Mouse (Mus musculus) hindbrain, embryonic 12.5 days (tissue): ENCODE results near the gene Mef2c. TPM values are rescaled to one million over a fixed set of nuclear protein-coding genes. Genes with fewer than 3 reads are reported as not detected.

Source experiments
- ATAC-seq: fragments of 200-750 bp; cut with Nextera tagmentation; 2 replicates; pipeline ENCODE4 v1.8.0; 2017; ENCODE audit warnings: moderate TSS enrichment; ENCODE audit not compliant: low FRiP score
- H3K27ac ChIP-seq: fragments of 300-500 bp; sonication (generic); 2 replicates; pipeline ENCODE4 v1.5.1; 2016; ENCODE audit warnings: mild to moderate bottlenecking
- H3K27me3 ChIP-seq: fragments of 300-500 bp; sonication (generic); 2 replicates; pipeline ENCODE4 v1.6.1; 2016; ENCODE audit warnings: mild to moderate bottlenecking
- H3K36me3 ChIP-seq: fragments of 300-500 bp; sonication (generic); 2 replicates; pipeline ENCODE4 v1.6.1; 2016; ENCODE audit warnings: mild to moderate bottlenecking
- H3K4me1 ChIP-seq: fragments of 300-500 bp; sonication (generic); 2 replicates; pipeline ENCODE4 v1.6.1; 2016
- H3K4me2 ChIP-seq: fragments of 300-500 bp; sonication (generic); replicated peaks from 2 replicates; pipeline ENCODE4 v1.6.1; 2016; ENCODE audit warnings: mild to moderate bottlenecking
- H3K4me3 ChIP-seq: fragments of 300-500 bp; sonication (generic); 2 replicates; pipeline ENCODE4 v1.5.1; 2016; ENCODE audit warnings: mild to moderate bottlenecking
- H3K9ac ChIP-seq: fragments of 300-500 bp; sonication (generic); 2 replicates; pipeline ENCODE4 v1.6.1; 2016; ENCODE audit warnings: mild to moderate bottlenecking, moderate library complexity
- H3K9me3 ChIP-seq: fragments of 300-500 bp; sonication (generic); replicated peaks from 2 replicates; pipeline ENCODE4 v1.6.1; 2016; ENCODE audit warnings: mild to moderate bottlenecking
- WGBS: fragments of 180-500 bp; shearing (Covaris S2); methylation state at CpG from one replicate; pipeline ENCODE4 v1.1.7; 2016; 5-methylcytosine and 5-hydroxymethylcytosine counted together
- polyA plus RNA-seq: library from polyadenylated mRNA; unstranded; fragments of >200 nt; fragmentation: Nextera tagmentation; extraction: Ambion mirVana; gene quantifications from 2 replicates; pipeline ENCODE4 v1.2.1, GENCODE M21; 2016

Gene Mef2c
- polyA plus RNA-seq, 1 experiment from 2014 or later: 28.9 TPM

- no peak overlapping the region for H3K4me3 ChIP-seq
Observed at GRCm38 (mm10) chr13:83526066-83526465, 22.2 kb downstream of the Mef2c start.

DNA sequence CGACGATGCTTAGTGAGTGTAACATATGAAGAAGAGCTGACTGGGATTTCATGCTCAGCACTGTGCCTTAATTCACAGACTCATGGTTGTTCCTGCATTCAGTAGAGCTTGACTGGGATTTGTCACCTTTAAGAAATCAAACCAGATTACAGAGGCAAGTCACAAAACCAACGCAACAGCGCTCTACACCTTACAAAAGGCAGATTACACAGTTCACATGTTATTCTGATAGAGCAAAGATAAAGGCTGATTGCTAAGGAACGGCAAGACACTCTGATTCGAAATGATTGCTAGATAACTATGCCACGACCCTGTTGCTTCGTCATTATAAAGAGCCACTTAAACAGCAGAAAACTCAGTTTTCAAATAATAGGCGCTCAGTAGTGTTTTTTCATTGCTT lies 24.1 kb downstream of the Mef2c start:
- Histone ChIP-seq H3K27me3 (0 out of 2 replicates have a peak, but pooled peaks cover 4% of the 10 kb centered on the region), H3K9ac (no peak overlapping the region), H3K9me3 (no peaks in the 10 kb centered on the region), H3K4me3 (no peak overlapping the region), H3K4me2 (no peak overlapping the region), H3K27ac (no peak overlapping the region), H3K4me1 (no peaks in the 10 kb centered on the region), H3K36me3 (no peaks in the 10 kb centered on the region)
- ATAC-seq: no peak
- WGBS: 66% methylated on average over 9 of the region's 9 CpGs

More at GRCm38 (mm10) chr13:83526066-83526465, 22.2 kb downstream of the Mef2c start:
- H3K36me3 ChIP-seq: no peaks in the 10 kb centered on the region
- H3K4me1 ChIP-seq: no peaks in the 10 kb centered on the region
- H3K9ac ChIP-seq: no peak overlapping the region
- no peaks in the 10 kb centered on the region for H3K9me3 ChIP-seq
- WGBS: 52% methylated on average over 6 of the region's 6 CpGs
- ATAC-seq: no peak
- no peak overlapping the region for H3K27ac ChIP-seq
- peaks cover 9% of the 10 kb centered on the region; the same call in 1 of the 2 replicates for H3K27me3 ChIP-seq
- 0 out of 2 replicates have a peak overlapping the region, but pooled peaks have one; percentile 4 for H3K4me2 ChIP-seq

GRCm38 (mm10) chr13:83529729-83530314 lies 26.0 kb downstream of the Mef2c start:
- WGBS: 82% methylated on average over 8 of the region's 8 CpGs
- H3K4me1 ChIP-seq: no peaks in the 10 kb centered on the region
- no peak for ATAC-seq

DNA sequence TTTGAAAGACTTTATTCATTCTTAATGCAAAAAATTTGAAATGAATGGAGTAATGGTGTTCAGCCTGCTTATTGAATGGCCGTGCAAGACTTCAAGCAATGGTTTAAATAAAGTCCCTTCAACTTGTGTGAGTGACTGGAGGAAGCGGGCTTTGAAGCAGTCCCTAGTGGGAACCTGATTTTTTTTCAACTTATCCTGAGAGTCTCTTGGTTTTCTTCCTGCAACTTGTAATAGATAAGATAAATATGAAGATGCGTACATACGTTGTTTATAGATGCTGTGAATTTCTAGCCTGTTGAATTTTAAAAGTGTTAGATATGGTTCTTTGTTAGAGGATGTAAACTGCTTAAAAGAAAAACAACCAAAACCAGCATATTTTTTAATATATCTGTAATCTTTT lies 27.1 kb downstream of the Mef2c start:
- Histone ChIP-seq H3K4me2 (no peak overlapping the region), H3K27me3 (no peaks in the 10 kb centered on the region), H3K4me1 (no peaks in the 10 kb centered on the region), H3K9me3 (no peaks in the 10 kb centered on the region), H3K36me3 (no peaks in the 10 kb centered on the region), H3K27ac (no peak overlapping the region), H3K9ac (no peak overlapping the region), H3K4me3 (no peak overlapping the region)
- no peak for ATAC-seq
- WGBS: 82% methylated on average over 4 of the region's 4 CpGs

More at GRCm38 (mm10) chr13:83529729-83530314, 26.0 kb downstream of the Mef2c start:
- H3K4me2 ChIP-seq: no peak overlapping the region
- no peak overlapping the region for H3K9ac ChIP-seq
- H3K27ac ChIP-seq: no peak overlapping the region
- no peaks in the 10 kb centered on the region for H3K9me3 ChIP-seq
- 0 out of 2 replicates have a peak, but pooled peaks cover 4% of the 10 kb centered on the region for H3K27me3 ChIP-seq
- H3K36me3 ChIP-seq: no peaks in the 10 kb centered on the region
- H3K4me3 ChIP-seq: no peak overlapping the region

DNA sequence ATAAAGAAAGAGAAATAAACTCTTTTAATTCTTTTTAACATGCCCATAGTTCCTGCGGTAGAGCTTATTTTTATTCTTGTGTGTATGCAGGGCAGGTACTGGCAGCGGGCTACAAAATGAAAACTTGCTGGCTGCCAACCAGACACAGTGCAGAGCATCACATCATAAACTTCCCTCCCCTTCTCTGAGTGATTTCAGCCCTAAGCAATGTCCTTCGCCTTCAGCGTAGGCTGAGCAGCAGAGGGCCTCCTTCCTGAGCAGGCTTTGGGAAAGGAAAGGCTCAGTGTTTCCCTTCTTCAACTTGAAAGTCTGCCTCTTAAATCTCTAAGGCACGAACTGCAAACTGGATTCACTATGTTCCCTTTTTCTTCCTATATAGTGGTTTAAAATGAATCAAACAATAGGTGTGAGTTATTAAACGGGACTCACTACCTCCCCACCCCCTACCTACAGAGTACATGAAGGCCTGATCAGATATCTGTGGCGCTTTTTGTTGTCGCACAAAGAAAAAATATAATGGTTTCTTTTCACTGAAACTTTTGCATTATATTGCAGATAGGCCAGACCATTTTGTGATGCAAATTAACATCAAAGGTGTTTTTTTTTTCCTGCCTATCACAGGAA lies 28.2 kb downstream of the Mef2c start:
- no peaks in the 10 kb centered on the region for H3K36me3 ChIP-seq
- H3K27me3 ChIP-seq: no peaks in the 10 kb centered on the region
- WGBS: 57% methylated on average over 8 of the region's 8 CpGs
- H3K27ac ChIP-seq: no peak overlapping the region
- ATAC-seq: no peak
- no peak overlapping the region for H3K4me3 ChIP-seq
- H3K4me2 ChIP-seq: no peak overlapping the region
- no peak overlapping the region for H3K9ac ChIP-seq
- H3K9me3 ChIP-seq: no peaks in the 10 kb centered on the region
- no peaks in the 10 kb centered on the region for H3K4me1 ChIP-seq

GRCm38 (mm10) chr13:83536361-83536760 lies 32.5 kb downstream of the Mef2c start:
- no peak overlapping the region for H3K4me3 ChIP-seq
- H3K36me3 ChIP-seq: no peaks in the 10 kb centered on the region
- no peaks in the 10 kb centered on the region for H3K27me3 ChIP-seq
- whole genome bisulfite sequencing: 90% methylated on average over 3 of the region's 3 CpGs
- H3K4me2 ChIP-seq: no peak overlapping the region
- no peak overlapping the region for H3K27ac ChIP-seq
- no peak for ATAC-seq
- no peak overlapping the region for H3K9ac ChIP-seq
- H3K4me1 ChIP-seq: no peaks in the 10 kb centered on the region
- H3K9me3 ChIP-seq: no peaks in the 10 kb centered on the region

- Histone ChIP-seq H3K4me3 (no peak overlapping the region), H3K27me3 (no peaks in the 10 kb centered on the region), H3K9ac (no peak overlapping the region), H3K27ac (no peak overlapping the region), H3K4me2 (no peak overlapping the region), H3K36me3 (no peaks in the 10 kb centered on the region), H3K9me3 (no peaks in the 10 kb centered on the region), H3K4me1 (no peaks in the 10 kb centered on the region)
- ATAC-seq: no peak
- WGBS: 70% methylated on average over 5 of the region's 5 CpGs
Observed at GRCm38 (mm10) chr13:83537163-83537562, 33.3 kb downstream of the Mef2c start.

- H3K27ac ChIP-seq: no peak overlapping the region
- H3K36me3 ChIP-seq: no peaks in the 10 kb centered on the region
- no peaks in the 10 kb centered on the region for H3K9me3 ChIP-seq
- no peak overlapping the region for H3K4me2 ChIP-seq
- no peaks in the 10 kb centered on the region for H3K4me1 ChIP-seq
- H3K27me3 ChIP-seq: no peaks in the 10 kb centered on the region
- no peak overlapping the region for H3K4me3 ChIP-seq
- H3K9ac ChIP-seq: no peak overlapping the region
- ATAC-seq: no peak
Observed at GRCm38 (mm10) chr13:83539921-83540320, 36.1 kb downstream of the Mef2c start.

DNA sequence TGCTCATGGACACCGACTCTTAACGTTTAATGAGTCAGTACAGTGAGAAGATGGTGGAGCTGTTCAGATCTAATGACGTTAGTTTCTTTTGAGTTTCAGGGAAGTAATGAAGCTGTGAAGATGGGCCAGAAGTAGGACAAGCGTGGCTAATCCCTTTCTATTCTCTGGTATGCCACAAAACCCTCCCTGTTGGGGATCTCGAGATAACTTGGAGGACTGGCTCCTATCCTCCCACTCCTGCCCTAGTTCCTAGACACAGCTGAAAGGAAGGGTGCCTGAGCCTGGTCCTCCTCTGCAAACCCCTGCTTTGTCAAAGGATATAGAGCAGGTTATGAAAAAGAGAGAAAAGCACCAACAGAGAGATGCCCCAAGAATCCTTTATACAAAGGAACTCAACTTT lies 38.8 kb downstream of the Mef2c start:
- Histone ChIP-seq H3K4me1 (no peaks in the 10 kb centered on the region), H3K36me3 (no peaks in the 10 kb centered on the region), H3K4me2 (no peak overlapping the region), H3K27me3 (no peaks in the 10 kb centered on the region), H3K4me3 (no peak overlapping the region), H3K27ac (no peak overlapping the region), H3K9ac (no peak overlapping the region), H3K9me3 (no peaks in the 10 kb centered on the region)
- 55% methylated on average over 5 of the region's 5 CpGs for WGBS
- ATAC-seq: no peak

GRCm38 (mm10) chr13:83544707-83545106 lies 40.9 kb downstream of the Mef2c start:
- H3K9me3 ChIP-seq: no peaks in the 10 kb centered on the region
- no peak overlapping the region for H3K4me2 ChIP-seq
- no peaks in the 10 kb centered on the region for H3K27me3 ChIP-seq
- no peak overlapping the region for H3K9ac ChIP-seq
- no peaks in the 10 kb centered on the region for H3K4me1 ChIP-seq
- no peak overlapping the region for H3K27ac ChIP-seq
- no peak overlapping the region for H3K4me3 ChIP-seq
- H3K36me3 ChIP-seq: no peaks in the 10 kb centered on the region
- ATAC-seq: no peak
- WGBS: 76% methylated on average over 4 of the region's 4 CpGs

- Histone ChIP-seq H3K36me3 (no peaks in the 10 kb centered on the region), H3K9ac (no peak overlapping the region), H3K27ac (no peak overlapping the region), H3K4me2 (no peak overlapping the region), H3K4me1 (no peaks in the 10 kb centered on the region), H3K27me3 (no peaks in the 10 kb centered on the region), H3K9me3 (no peaks in the 10 kb centered on the region), H3K4me3 (no peak overlapping the region)
- WGBS: 93% methylated on average over 5 of the region's 5 CpGs
- no peak for ATAC-seq
Observed at GRCm38 (mm10) chr13:83546876-83547275, 43.0 kb downstream of the Mef2c start.

DNA sequence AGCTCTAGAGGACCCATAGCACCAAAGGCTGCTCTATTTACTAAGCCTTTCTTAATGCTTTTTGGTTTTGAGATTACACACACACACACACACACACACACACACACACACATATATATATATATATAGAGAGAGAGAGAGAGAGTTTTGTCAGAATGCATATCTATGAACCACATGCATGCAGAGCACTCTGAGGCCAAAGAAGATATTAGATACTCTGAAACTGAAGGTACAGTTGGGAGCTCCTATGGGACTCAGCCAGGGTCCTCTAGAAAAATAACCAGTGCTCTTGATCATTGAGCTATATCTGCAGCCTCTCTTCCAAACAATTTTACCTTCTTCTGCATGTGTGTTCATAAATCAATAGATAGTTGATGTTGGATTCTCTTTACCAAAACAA lies 47.4 kb downstream of the Mef2c start:
- Histone ChIP-seq H3K9me3 (no peaks in the 10 kb centered on the region), H3K27ac (no peak overlapping the region), H3K4me3 (no peak overlapping the region), H3K4me1 (no peaks in the 10 kb centered on the region), H3K36me3 (no peaks in the 10 kb centered on the region), H3K27me3 (no peaks in the 10 kb centered on the region), H3K4me2 (no peak overlapping the region), H3K9ac (no peak overlapping the region)
- ATAC-seq: no peak

- no peaks in the 10 kb centered on the region for H3K4me1 ChIP-seq
- H3K36me3 ChIP-seq: no peaks in the 10 kb centered on the region
- no peak overlapping the region for H3K9ac ChIP-seq
- H3K9me3 ChIP-seq: no peaks in the 10 kb centered on the region
- WGBS: 84% methylated on average over 1 of the region's 1 CpGs
- ATAC-seq: no peak
- H3K27me3 ChIP-seq: no peaks in the 10 kb centered on the region
- no peak overlapping the region for H3K4me3 ChIP-seq
- no peak overlapping the region for H3K27ac ChIP-seq
- H3K4me2 ChIP-seq: no peak overlapping the region
Observed at GRCm38 (mm10) chr13:83552051-83552450, 48.2 kb downstream of the Mef2c start.
